Mouse (Mus musculus): ENCODE measurements around the gene Maea.

The Maea gene

DNA sequence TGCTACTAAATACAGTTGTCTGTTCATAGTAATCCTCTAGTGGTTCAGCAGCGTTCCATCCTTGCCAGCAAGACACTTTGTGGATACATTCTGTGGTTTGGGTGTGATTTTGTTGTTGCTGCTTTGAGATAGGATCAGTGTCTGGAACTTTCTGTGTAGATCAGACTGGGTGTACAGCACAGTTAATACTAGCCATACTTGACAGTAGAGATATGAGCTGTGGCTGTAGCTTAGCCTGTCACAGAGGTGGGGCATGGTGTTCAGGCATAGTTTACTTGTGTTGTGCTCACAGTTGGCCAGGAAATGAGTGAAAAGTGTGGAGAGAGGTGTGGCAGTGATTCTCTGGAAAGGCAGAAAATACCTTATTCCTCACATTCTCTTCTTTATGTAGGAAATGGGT, 22.2 kb downstream of the Maea start:
- no peak for DNase-seq (ENCODE audit: low read depth in 1 of 2, low spot score in 2 of 2)

DNA sequence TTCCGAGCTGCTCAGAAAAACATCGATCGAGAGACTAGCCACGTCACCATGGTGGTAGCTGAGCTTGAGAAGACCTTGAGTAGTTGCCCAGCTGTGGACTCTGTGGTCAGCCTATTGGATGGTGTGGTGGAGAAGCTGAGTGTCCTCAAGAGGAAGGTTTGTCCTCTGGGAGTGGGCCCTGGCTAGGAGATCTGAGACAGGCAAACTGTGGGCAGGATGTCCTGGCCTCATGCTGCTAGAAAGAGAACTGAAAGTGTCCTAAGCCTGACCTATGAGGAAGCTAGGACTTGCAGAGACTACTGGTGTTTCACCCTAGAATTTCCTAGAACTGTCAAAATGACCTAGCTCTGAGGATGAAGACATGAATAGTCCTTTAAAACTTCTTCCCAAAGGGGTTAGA, 23.2 kb downstream of the Maea start:
- DNase-seq (ENCODE audit: low read depth in 1 of 2, low spot score in 2 of 2): peak in 1 of 2 experiments; percentile 53

DNA sequence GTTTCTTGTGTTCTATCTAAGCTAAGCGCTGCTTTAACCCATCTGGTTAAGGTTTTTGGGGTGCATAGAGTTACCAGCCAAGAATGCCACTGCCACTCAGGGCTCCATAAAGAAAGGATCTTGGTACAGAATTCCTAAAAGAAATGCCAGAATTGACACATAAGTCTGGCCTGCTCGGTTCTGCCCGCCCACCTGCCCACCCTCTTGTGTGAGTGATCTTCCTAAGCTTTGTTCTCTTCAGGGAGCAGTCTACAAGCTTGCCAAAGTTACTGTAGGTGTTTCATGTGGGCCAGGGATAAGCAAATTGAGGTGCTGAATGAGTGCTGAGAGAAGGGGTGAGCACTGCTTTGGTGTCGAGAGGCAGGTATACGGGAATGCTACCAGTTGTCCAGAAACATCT, 28.0 kb downstream of the Maea start:
- no peak for DNase-seq (ENCODE audit: low read depth in 1 of 2, low spot score in 2 of 2)

DNA sequence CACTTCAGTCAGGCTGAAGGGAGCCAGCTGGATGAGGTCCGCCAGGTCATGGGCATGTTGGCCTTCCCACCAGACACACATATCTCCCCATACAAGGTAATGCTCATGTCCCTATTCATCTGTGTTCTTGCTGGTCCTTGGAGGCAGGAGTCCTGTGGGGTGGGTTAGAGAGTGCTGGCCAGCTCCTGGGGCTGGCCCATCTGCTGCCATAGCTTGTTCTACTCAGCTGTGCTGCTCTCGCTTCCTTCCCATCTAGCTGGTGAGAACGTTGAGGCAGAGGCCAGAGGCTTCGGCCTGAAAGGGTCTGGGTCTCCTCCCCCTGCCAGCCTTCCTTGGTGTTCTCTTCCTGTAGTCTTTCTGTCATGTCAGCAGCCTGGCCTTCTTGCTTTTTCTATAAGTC, 33.3 kb downstream of the Maea start:
- no peak for DNase-seq (ENCODE audit: low read depth in 1 of 2, low spot score in 2 of 2)

DNA sequence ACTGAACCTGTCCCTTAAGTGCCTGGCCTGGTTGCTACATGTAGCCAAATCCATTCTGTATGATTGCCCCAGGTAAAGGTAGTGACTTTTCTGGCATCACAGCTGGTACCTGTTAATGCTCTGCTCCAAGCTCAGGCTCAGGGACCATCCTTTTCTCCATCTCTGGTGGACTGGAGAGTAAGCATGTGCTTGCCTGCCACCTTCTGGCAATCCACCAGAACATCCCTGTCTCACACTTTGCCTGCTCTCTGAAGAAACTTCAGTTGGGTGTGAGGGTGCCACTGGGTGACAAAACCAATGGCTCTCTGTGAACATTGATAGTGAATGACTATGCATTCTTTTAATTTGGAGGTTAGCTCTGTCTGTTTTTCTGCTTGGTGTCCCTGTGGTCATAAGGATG, 35.8 kb downstream of the Maea start:
- DNase-seq (ENCODE audit: low read depth in 1 of 2, low spot score in 2 of 2): no peak

- no peak for DNase-seq (ENCODE audit: low read depth in 1 of 2, low spot score in 2 of 2)
Measured at GRCm38 (mm10) chr5:33371668-33372067, 36.4 kb downstream of the Maea start.

GRCm38 (mm10) chr5:33372331-33373038, 37.2 kb downstream of the Maea start:
- peak in 1 of 2 experiments; percentile 15 for DNase-seq (ENCODE audit: low read depth in 1 of 2, low spot score in 2 of 2)

DNA sequence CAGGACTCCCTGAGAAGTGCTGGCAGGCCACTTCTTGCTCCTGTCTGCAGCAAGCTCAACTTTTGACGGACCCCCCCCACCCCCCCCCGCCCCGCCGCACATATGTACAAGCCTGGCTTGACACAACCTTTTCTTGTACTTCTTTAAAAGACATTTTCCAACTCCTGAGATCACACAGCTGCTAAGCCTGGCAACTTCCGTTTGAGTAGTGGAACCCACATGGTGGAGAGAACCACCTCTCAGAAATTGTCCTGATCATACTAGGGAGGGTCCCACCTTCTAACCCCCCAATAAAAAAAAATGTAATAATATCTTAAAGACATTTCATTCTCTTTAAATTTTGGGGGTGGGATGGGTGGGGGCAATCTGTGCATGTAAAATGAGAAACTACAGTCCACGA, 41.9 kb downstream of the Maea start:
- no peak for DNase-seq (ENCODE audit: low read depth in 1 of 2, low spot score in 2 of 2)

DNA sequence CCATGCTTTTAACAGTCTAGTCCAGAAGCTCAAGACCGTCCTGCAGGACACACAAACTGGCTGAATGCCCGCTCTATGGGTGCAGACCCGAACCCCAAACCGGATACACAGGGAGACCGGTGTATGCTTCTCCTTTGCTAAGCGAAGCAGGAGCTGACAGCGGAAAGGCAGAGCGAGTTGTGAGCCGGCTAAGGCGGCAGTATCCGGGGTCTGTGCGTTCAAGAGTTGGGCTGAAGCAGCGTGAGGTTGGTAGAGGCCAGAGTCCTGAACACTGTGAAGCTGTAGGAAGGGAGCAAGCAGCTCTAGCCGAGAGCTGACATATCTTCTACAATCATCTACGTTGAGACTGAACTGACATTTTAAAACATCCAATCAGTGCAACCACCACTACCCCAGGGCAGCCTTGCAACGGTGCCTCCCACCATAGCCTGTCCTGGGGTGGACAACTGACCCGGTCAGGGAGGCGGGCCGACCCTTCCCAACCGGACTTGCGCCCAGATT, 42.5 kb downstream of the Maea start:
- DNase-seq (ENCODE audit: low read depth in 1 of 2, low spot score in 2 of 2): no peak

GRCm38 (mm10) chr5:33378302-33378854, 43.1 kb downstream of the Maea start, which contains the start of gene Uvssa:
Uvssa (plus strand) TSS chr5:33378549.
- peak; percentile 96 to 99 for DNase-seq (ENCODE audit: low read depth in 1 of 2, low spot score in 2 of 2)

GRCm38 (mm10) chr5:33387550-33387949, 52.2 kb downstream of the Maea start:
- DNase-seq (ENCODE audit: low read depth in 1 of 2, low spot score in 2 of 2): no peak

DNA sequence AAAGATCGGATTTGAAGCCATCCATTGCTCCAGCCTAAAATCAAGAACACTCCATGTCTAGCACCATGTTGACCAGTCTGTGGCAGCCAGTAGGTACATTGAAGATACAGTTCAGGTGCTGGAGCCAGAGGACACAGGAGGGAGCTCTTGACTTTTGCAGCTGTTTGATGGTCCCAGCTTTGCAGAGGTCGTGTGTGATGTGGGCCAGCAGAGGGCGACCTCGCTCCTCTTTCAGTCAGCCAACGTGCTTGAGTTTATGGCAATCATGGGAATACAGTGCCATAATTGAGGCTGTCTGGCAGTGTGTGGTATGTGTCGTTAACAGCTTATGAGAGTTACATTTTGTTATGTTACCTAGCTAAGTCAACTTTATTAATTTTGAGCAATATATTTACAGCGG, 58.5 kb downstream of the Maea start:
- peak in 1 of 2 experiments; percentile 23 for DNase-seq (ENCODE audit: low read depth in 1 of 2, low spot score in 2 of 2)

DNA sequence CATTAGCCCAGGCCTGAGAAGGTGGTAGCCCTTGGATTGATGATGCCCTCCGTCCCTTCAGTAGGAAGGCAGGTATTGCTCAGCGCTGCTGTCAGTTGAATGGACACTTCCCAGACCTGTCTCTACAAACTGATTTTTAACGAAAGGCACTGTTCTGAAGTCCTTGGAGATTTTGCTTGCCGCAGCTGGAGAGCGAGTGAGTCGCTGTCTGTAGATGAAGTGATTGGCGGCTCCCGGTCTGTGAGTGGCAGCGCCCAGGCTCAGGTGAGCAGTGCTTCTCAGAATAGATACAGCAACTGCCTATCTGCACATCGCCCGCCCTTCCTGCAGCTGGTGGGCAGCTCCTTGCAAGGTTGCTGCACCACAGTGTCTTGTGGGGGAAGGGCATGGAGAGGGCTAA, 60.4 kb downstream of the Maea start:
- DNase-seq (ENCODE audit: low read depth in 1 of 2, low spot score in 2 of 2): no peak

GRCm38 (mm10) chr5:33396828-33397227, 61.5 kb downstream of the Maea start:
- DNase-seq (ENCODE audit: low read depth in 1 of 2, low spot score in 2 of 2): no peak

- no peak for DNase-seq (ENCODE audit: low read depth in 1 of 2, low spot score in 2 of 2)
Measured at GRCm38 (mm10) chr5:33400819-33401218, 65.5 kb downstream of the Maea start.

GRCm38 (mm10) chr5:33420313-33420712, 85.0 kb downstream of the Maea start:
- DNase-seq (ENCODE audit: low read depth in 1 of 2, low spot score in 2 of 2): no peak
